ENCODE assay signal across 9 mouse cellular contexts in the genomic region with DNA sequence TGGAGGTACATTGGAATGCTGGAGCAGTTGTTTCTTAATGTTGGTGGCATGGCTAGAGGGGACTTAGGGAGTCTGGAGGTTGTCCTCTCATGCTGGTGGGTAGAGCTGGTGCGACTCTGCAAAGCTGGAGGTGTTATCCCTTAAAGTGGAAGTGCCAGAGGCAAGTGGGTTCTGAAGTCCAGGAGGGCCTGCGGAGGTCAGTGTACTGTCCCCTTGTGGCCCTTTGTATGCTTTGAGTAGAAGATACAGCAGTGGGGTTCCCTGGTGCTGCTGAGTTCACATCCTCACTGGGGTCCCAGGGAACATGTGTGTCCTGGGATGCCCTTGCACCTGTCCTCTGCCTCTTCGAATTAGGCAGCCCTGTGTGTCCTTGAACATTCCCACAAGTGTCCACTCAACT. TPM values are rescaled to one million over a fixed set of nuclear protein-coding genes. Genes with fewer than 3 reads are reported as not detected.
DNase-seq lines count a peak whose midpoint lies in the region; ATAC-seq and TF ChIP-seq lines count a peak whose summit lies in the region.
"Had no signal": no experiment of that assay in that cellular context is flagged by ENCODE, and none has a peak within 500 bp of the region (broad histone marks: within the 10 kb centered on the region; RNA-seq: fewer than 3 reads in every experiment).

No protein-coding gene starts in this region.

- peaks cover 14% of the 10 kb centered on the region for H3K79me2 ChIP-seq in heart, adult 2 months (replicated peaks; ENCODE audit: control insufficient read depth, insufficient read depth, low read length)
- H3K79me2 ChIP-seq in MEL (ENCODE audit: control insufficient read depth, insufficient read depth, low read length, poor library complexity) = peaks cover 61% of the 10 kb centered on the region

- TF ChIP-seq CTCF in heart, adult 2 months (IDR thresholded peaks at IDR 0.05) = peak; percentile 44
- no peak for TF ChIP-seq CTCF in MEL (IDR thresholded peaks at IDR 0.05 in 2 of 3, conservative IDR thresholded peaks at IDR 0.05 in 1 of 3; ENCODE audit: control insufficient read depth in 1 of 3, insufficient read depth in 1 of 3, low read depth in 2 of 3, low read length in 3 of 3, poor library complexity in 1 of 3, severe bottlenecking in 1 of 3)

- peak overlapping the region; percentile 98 for H3K27ac ChIP-seq in heart, adult 2 months
- H3K27ac ChIP-seq in MEL (ENCODE audit: control insufficient read depth, low read depth, low read length) = no peak overlapping the region
- H3K27ac ChIP-seq in hindbrain, embryonic 11.5 days (ENCODE audit: low read depth, low read length) = no peak overlapping the region
- peak overlapping the region; percentile 99 for H3K27ac ChIP-seq in midbrain, embryonic 10.5 days (replicated peaks)

- ATAC-seq in hindbrain, embryonic 11.5 days (ENCODE audit: low FRiP score) = no peak
- ATAC-seq in monocyte, adult 5-6 weeks (replicated peaks; ENCODE audit: insufficient number of reproducible peaks, low FRiP score, low TSS enrichment, poor library complexity, severe bottlenecking) = no peak

- H3K9ac ChIP-seq in heart, adult 2 months (ENCODE audit: low read depth, low read length) = peak overlapping the region; percentile 93
- H3K9ac ChIP-seq in MEL (ENCODE audit: control insufficient read depth, low read depth, low read length, poor library complexity, severe bottlenecking) = peak overlapping the region; percentile 99
- H3K9ac ChIP-seq in hindbrain, embryonic 11.5 days (ENCODE audit: low read depth, low read length) = peak overlapping the region; percentile 98

- peak overlapping the region; percentile 97 for H3K4me2 ChIP-seq in hindbrain, embryonic 11.5 days (replicated peaks; ENCODE audit: low read depth, low read length)

- TF ChIP-seq POLR2A in heart, adult 2 months (IDR thresholded peaks at IDR 0.05; ENCODE audit: insufficient read depth, low read depth, low read length) = no peak
- TF ChIP-seq POLR2A in MEL (IDR thresholded peaks at IDR 0.05; ENCODE audit: control insufficient read depth in 1 of 2, insufficient read depth in 1 of 2, low read depth in 1 of 2, low read length in 2 of 2, poor library complexity in 1 of 2) = no peak

- H3K27me3 ChIP-seq in heart, adult 2 months (ENCODE audit: control insufficient read depth, insufficient read depth, low read length) = no peaks in the 10 kb centered on the region
- no peaks in the 10 kb centered on the region for H3K27me3 ChIP-seq in MEL (ENCODE audit: control insufficient read depth in 1 of 2, insufficient read depth in 2 of 2, low read length in 2 of 2)
- no peaks in the 10 kb centered on the region for H3K27me3 ChIP-seq in hindbrain, embryonic 11.5 days (ENCODE audit: control insufficient read depth, insufficient read depth, low read length)
- H3K27me3 ChIP-seq in midbrain, embryonic 10.5 days (ENCODE audit: low read depth, poor library complexity, severe bottlenecking) = no peaks in the 10 kb centered on the region

- intact Hi-C loops in heart, adult 2 months (cut with DNase I) = no loop called here

- H3K36me3 ChIP-seq in heart, adult 2 months (ENCODE audit: control insufficient read depth, insufficient read depth, low read length) = no peaks in the 10 kb centered on the region; the same call in 1 of the 2 replicates
- H3K36me3 ChIP-seq in MEL (ENCODE audit: control insufficient read depth in 1 of 2, insufficient read depth in 2 of 2, low read length in 2 of 2) = peaks cover 0 to 16% of the 10 kb centered on the region in 2 experiments; a peak in 2 of 4 replicates
- no peaks in the 10 kb centered on the region for H3K36me3 ChIP-seq in hindbrain, embryonic 11.5 days (ENCODE audit: control insufficient read depth, insufficient read depth, low read length)
- no peaks in the 10 kb centered on the region for H3K36me3 ChIP-seq in midbrain, embryonic 10.5 days

- DNase-seq in heart, adult 2 months = peak in 1 of 2 experiments; percentile 25
- DNase-seq in heart, adult 18-20 months = no peak
- peak; percentile 39 for DNase-seq in MEL (ENCODE audit: low read depth, low spot score)
- DNase-seq in hindbrain, embryonic 11.5 days (ENCODE audit: low spot score) = no peak
- no peak for DNase-seq in midbrain, embryonic 10.5 days (ENCODE audit: low spot score)
- no peak for DNase-seq in Muller cell, postnatal 12 days (ENCODE audit: inconsistent ontology term)
- no peak for DNase-seq in retina, postnatal 1 day
- DNase-seq: gastrocnemius, postnatal 25 days had no signal

- 6% methylated on average over 3 of the region's 3 CpGs for WGBS in heart, adult 2 months
- WGBS in hindbrain, embryonic 11.5 days = 36% methylated on average over 3 of the region's 3 CpGs
- WGBS in midbrain, embryonic 10.5 days = 39% methylated on average over 3 of the region's 3 CpGs

- H3K4me3 ChIP-seq in heart, adult 2 months = peak overlapping the region; percentile 80
- peak overlapping the region; percentile 91 to 98 for H3K4me3 ChIP-seq in MEL (ENCODE audit: control insufficient read depth in 1 of 2, insufficient read depth in 1 of 2, low read depth in 2 of 2, low read length in 2 of 2)
- H3K4me3 ChIP-seq in hindbrain, embryonic 11.5 days (ENCODE audit: low read depth, low read length) = peak overlapping the region; percentile 99
- H3K4me3 ChIP-seq in midbrain, embryonic 10.5 days = peak overlapping the region; percentile 98

- H3K4me1 ChIP-seq in heart, adult 2 months (ENCODE audit: control insufficient read depth, insufficient read depth, low read length) = peaks cover 35% of the 10 kb centered on the region
- H3K4me1 ChIP-seq in MEL (ENCODE audit: control insufficient read depth in 1 of 2, insufficient read depth in 2 of 2, low read length in 2 of 2) = peaks cover 8 to 46% of the 10 kb centered on the region in 2 experiments
- H3K4me1 ChIP-seq in hindbrain, embryonic 11.5 days (replicated peaks; ENCODE audit: control insufficient read depth, insufficient read depth, low read length) = peaks cover 18% of the 10 kb centered on the region
- H3K4me1 ChIP-seq in midbrain, embryonic 10.5 days = peaks cover 59% of the 10 kb centered on the region

- no peak for TF ChIP-seq EP300 in heart, adult 2 months (IDR thresholded peaks at IDR 0.05; ENCODE audit: insufficient read depth, low read depth, low read length)
- TF ChIP-seq EP300 in MEL (IDR thresholded peaks at IDR 0.05; ENCODE audit: low read depth in 1 of 2, low read length in 2 of 2) = no peak

- H3K9me3 ChIP-seq in MEL (replicated peaks; ENCODE audit: insufficient read depth, low read length) = no peaks in the 10 kb centered on the region
- H3K9me3 ChIP-seq in hindbrain, embryonic 11.5 days (ENCODE audit: control insufficient read depth, low read length) = no peaks in the 10 kb centered on the region
- H3K9me3 ChIP-seq in midbrain, embryonic 10.5 days (replicated peaks) = no peaks in the 10 kb centered on the region

- no peak for TF ChIP-seq RAD21 in MEL (IDR thresholded peaks at IDR 0.05; ENCODE audit: low read depth, low read length)

RNA-seq across cellular contexts. Expression of gene Dot1l, which starts 1.1 kb away (rescaled TPM):
- total RNA-seq in heart, adult 2 months (2021) = 10 to 100 TPM; 18.8 to 19.6 TPM
- polyA plus RNA-seq in heart, adult 2 months (2012; rRNA removed) = 35.0 and 39.6 TPM in 2 replicates
- 10 to 100 TPM; 11.7 to 14.3 TPM for total RNA-seq in heart, adult 18-20 months (2021)
- total RNA-seq in MEL (2012; rRNA removed) = 14.7 and 15.0 TPM in 2 replicates
- 10 to 100 TPM in 1 of 2 experiments, not detected in 1; 70.6 TPM for polyA plus RNA-seq in MEL (2012; ENCODE audit: insufficient read depth in 1 of 2, insufficient read length in 2 of 2, low read depth in 1 of 2, low replicate concordance in 2 of 2, missing spikeins in 1 of 2)
- 18.3 and 25.1 TPM in 2 replicates for polyA plus RNA-seq in hindbrain, embryonic 11.5 days (2014; fragmentation: Nextera tagmentation; extraction: Ambion mirVana)
- 19.1 and 19.8 TPM in 2 replicates for polyA plus RNA-seq in midbrain, embryonic 10.5 days (2016; fragmentation: Nextera tagmentation; extraction: Ambion mirVana)
- 5.2 to 17.7 TPM (median 6.3 TPM) in 3 replicates for total RNA-seq in monocyte, adult 5-6 weeks (2017)

RNA-seq across cellular contexts. Expression of gene Ap3d1, which starts 14.0 kb away (rescaled TPM):
- total RNA-seq in heart, adult 2 months (2021) = 10 to 100 TPM; 40.2 to 42.6 TPM
- 52.9 and 66.5 TPM in 2 replicates for polyA plus RNA-seq in heart, adult 2 months (2012; rRNA removed)
- total RNA-seq in heart, adult 18-20 months (2021) = 10 to 100 TPM; 42.3 to 45.0 TPM
- 29.6 and 32.7 TPM in 2 replicates for total RNA-seq in MEL (2012; rRNA removed)
- 100 to 1,000 TPM in 1 of 2 experiments, 10 to 100 TPM in 1; 54.5 to 260 TPM for polyA plus RNA-seq in MEL (2012; ENCODE audit: insufficient read depth in 1 of 2, insufficient read length in 2 of 2, low read depth in 1 of 2, low replicate concordance in 2 of 2, missing spikeins in 1 of 2)
- polyA plus RNA-seq in hindbrain, embryonic 11.5 days (2014; fragmentation: Nextera tagmentation; extraction: Ambion mirVana) = 68.5 and 85.1 TPM in 2 replicates
- 57.1 and 62.5 TPM in 2 replicates for polyA plus RNA-seq in midbrain, embryonic 10.5 days (2016; fragmentation: Nextera tagmentation; extraction: Ambion mirVana)
- total RNA-seq in monocyte, adult 5-6 weeks (2017) = 65.5 to 110 TPM (median 103 TPM) in 3 replicates

RNA-seq across cellular contexts. Expression of gene Sf3a2, which starts 41.9 kb away (rescaled TPM):
- total RNA-seq in heart, adult 2 months (2021) = 10 to 100 TPM; 27.3 to 30.4 TPM
- polyA plus RNA-seq in heart, adult 2 months (2012; rRNA removed) = 18.4 and 19.7 TPM in 2 replicates
- total RNA-seq in heart, adult 18-20 months (2021) = 10 to 100 TPM; 28.6 to 28.7 TPM
- 50.4 and 52.0 TPM in 2 replicates for total RNA-seq in MEL (2012; rRNA removed)
- 100 to 1,000 TPM in 1 of 2 experiments, not detected in 1; 210 TPM for polyA plus RNA-seq in MEL (2012; ENCODE audit: insufficient read depth in 1 of 2, insufficient read length in 2 of 2, low read depth in 1 of 2, low replicate concordance in 2 of 2, missing spikeins in 1 of 2)
- polyA plus RNA-seq in hindbrain, embryonic 11.5 days (2014; fragmentation: Nextera tagmentation; extraction: Ambion mirVana) = 83.4 and 84.4 TPM in 2 replicates
- 108 and 112 TPM in 2 replicates for polyA plus RNA-seq in midbrain, embryonic 10.5 days (2016; fragmentation: Nextera tagmentation; extraction: Ambion mirVana)
- total RNA-seq in monocyte, adult 5-6 weeks (2017) = 9.4 to 23.3 TPM (median 10.7 TPM) in 3 replicates

RNA-seq across cellular contexts. Expression of gene Plekhj1, which starts 42.3 kb away (rescaled TPM):
- 10 to 100 TPM; 29.7 to 33.0 TPM for total RNA-seq in heart, adult 2 months (2021)
- 28.9 and 33.2 TPM in 2 replicates for polyA plus RNA-seq in heart, adult 2 months (2012; rRNA removed)
- 10 to 100 TPM; 30.7 to 32.4 TPM for total RNA-seq in heart, adult 18-20 months (2021)
- 79.8 and 86.9 TPM in 2 replicates for total RNA-seq in MEL (2012; rRNA removed)
- polyA plus RNA-seq in MEL (2012; ENCODE audit: insufficient read depth in 1 of 2, insufficient read length in 2 of 2, low read depth in 1 of 2, low replicate concordance in 2 of 2, missing spikeins in 1 of 2) = 100 to 1,000 TPM in 1 of 2 experiments, not detected in 1; 217 TPM
- 142 and 150 TPM in 2 replicates for polyA plus RNA-seq in hindbrain, embryonic 11.5 days (2014; fragmentation: Nextera tagmentation; extraction: Ambion mirVana)
- polyA plus RNA-seq in midbrain, embryonic 10.5 days (2016; fragmentation: Nextera tagmentation; extraction: Ambion mirVana) = 184 and 191 TPM in 2 replicates
- total RNA-seq in monocyte, adult 5-6 weeks (2017) = 29.4 to 59.3 TPM (median 41.3 TPM) in 3 replicates

RNA-seq across cellular contexts. Expression of gene Amh, which starts 48.9 kb away (rescaled TPM):
- under 1 TPM; 0.18 TPM for total RNA-seq in heart, adult 2 months (2021)
- polyA plus RNA-seq in heart, adult 2 months (2012; rRNA removed) = 0.15 and 0.25 TPM in 2 replicates
- under 1 TPM in 1 of 2 experiments, not detected in 1; 0.33 TPM for total RNA-seq in heart, adult 18-20 months (2021)
- 0.42 and 0.59 TPM in 2 replicates for total RNA-seq in MEL (2012; rRNA removed)
- 1 to 10 TPM in 1 of 2 experiments, not detected in 1; 1.1 TPM for polyA plus RNA-seq in MEL (2012; ENCODE audit: insufficient read depth in 1 of 2, insufficient read length in 2 of 2, low read depth in 1 of 2, low replicate concordance in 2 of 2, missing spikeins in 1 of 2)
- not detected in 2 replicates for polyA plus RNA-seq in hindbrain, embryonic 11.5 days (2014; fragmentation: Nextera tagmentation; extraction: Ambion mirVana)
- polyA plus RNA-seq in midbrain, embryonic 10.5 days (2016; fragmentation: Nextera tagmentation; extraction: Ambion mirVana) = 0.07 TPM in 1 of 2 replicates, not detected in the other
- not detected in 3 replicates for total RNA-seq in monocyte, adult 5-6 weeks (2017)

Comparison
In these comparisons a context has a peak if more than half of its experiments do, and no peak if none do; other contexts are left out.
1. H3K27ac ChIP-seq: peak in heart, adult 2 months (single experiment) and midbrain, embryonic 10.5 days (single experiment); none in MEL (single experiment) and hindbrain, embryonic 11.5 days (single experiment).
2. Peak in every context shown above with its lines, with median percentiles within 50 percentile points of each other: H3K4me3 ChIP-seq and H3K9ac ChIP-seq.